Mouse (Mus musculus): ENCODE results near the gene Kctd2. TPM values are rescaled to one million over a fixed set of nuclear protein-coding genes. Genes with fewer than 3 reads are reported as not detected.
A peak's percentile ranks its signal among the peaks of the same experiment; 100 is the strongest.
"Not testable (repeated sequence)": the region's sequence is repeated elsewhere in the genome, so short reads cannot be mapped to it uniquely, and the experiment has no call there.

The Kctd2 gene
- polyA plus RNA-seq, 1 experiment from 2014 or later = 33.0 TPM

GRCm38 (mm10) chr11:115381743-115382539 is 38.0 kb upstream of the Kctd2 start, which contains the start of gene Cdr2l:
Gene Cdr2l (plus strand): TSS chr11:115381916.
- no peaks in the 10 kb centered on the region for H3K9me3 ChIP-seq (replicated peaks)
- H3K4me3 ChIP-seq = peak within 1 kb of the TSS; percentile 91
- ATAC-seq (ENCODE audit: low FRiP score) = peak; percentile 90
- no peaks in the 10 kb centered on the region for H3K36me3 ChIP-seq
- peak within 1 kb of the TSS; percentile 98 for H3K9ac ChIP-seq
- peaks cover 4% of the 10 kb centered on the region; the same call in 1 of the 2 replicates for H3K27me3 ChIP-seq
- H3K4me2 ChIP-seq (replicated peaks) = peak within 1 kb of the TSS; percentile 60
- H3K27ac ChIP-seq = peak within 1 kb of the TSS; percentile 95
- WGBS = under 1% methylated on average over 73 of the region's 76 CpGs
- peaks cover 41% of the 10 kb centered on the region for H3K4me1 ChIP-seq

- Histone ChIP-seq H3K27me3 (no peaks in the 10 kb centered on the region), H3K36me3 (no peaks in the 10 kb centered on the region), H3K4me3 (peak overlapping the region; percentile 91), H3K9ac (peak overlapping the region; percentile 98), H3K4me1 (peaks cover 41% of the 10 kb centered on the region), H3K27ac (peak overlapping the region; percentile 95), H3K4me2 (replicated peaks) (peak overlapping the region; percentile 60), H3K9me3 (replicated peaks) (no peaks in the 10 kb centered on the region)
- WGBS = 22% methylated on average over 5 of the region's 5 CpGs
- ATAC-seq (ENCODE audit: low FRiP score) = no peak
Observed at GRCm38 (mm10) chr11:115382891-115383290, 37.0 kb upstream of the Kctd2 start.

- Histone ChIP-seq H3K4me3 (peak overlapping the region; percentile 91), H3K27ac (peak overlapping the region; percentile 95), H3K4me1 (peaks cover 41% of the 10 kb centered on the region), H3K4me2 (replicated peaks) (peak overlapping the region; percentile 60), H3K36me3 (no peaks in the 10 kb centered on the region), H3K9me3 (replicated peaks) (no peaks in the 10 kb centered on the region), H3K27me3 (no peaks in the 10 kb centered on the region), H3K9ac (peak overlapping the region; percentile 98)
- 48% methylated on average over 16 of the region's 16 CpGs for WGBS
- ATAC-seq (ENCODE audit: low FRiP score) = 0 out of 2 replicates have a peak, but pooled peaks have one; percentile 33
Observed at GRCm38 (mm10) chr11:115383701-115384474, 36.0 kb upstream of the Kctd2 start.

GRCm38 (mm10) chr11:115384587-115384986 is 35.3 kb upstream of the Kctd2 start:
- WGBS = 75% methylated on average over 5 of the region's 5 CpGs
- H3K27ac ChIP-seq = no peak overlapping the region
- H3K27me3 ChIP-seq = no peaks in the 10 kb centered on the region
- no peak overlapping the region for H3K4me3 ChIP-seq
- H3K36me3 ChIP-seq = no peaks in the 10 kb centered on the region
- peaks cover 41% of the 10 kb centered on the region for H3K4me1 ChIP-seq
- no peaks in the 10 kb centered on the region for H3K9me3 ChIP-seq (replicated peaks)
- 0 out of 2 replicates have a peak overlapping the region, but pooled peaks have one; percentile 33 for H3K9ac ChIP-seq
- H3K4me2 ChIP-seq (replicated peaks) = 0 out of 2 replicates have a peak overlapping the region, but pooled peaks have one; percentile 13
- no peak for ATAC-seq (ENCODE audit: low FRiP score)

- H3K4me2 ChIP-seq (replicated peaks); H3K4me3 ChIP-seq; H3K9ac ChIP-seq; H3K9me3 ChIP-seq (replicated peaks); H3K27me3 ChIP-seq; H3K27ac ChIP-seq; ATAC-seq (ENCODE audit: low FRiP score): not testable (repeated sequence)
- Histone ChIP-seq H3K36me3 (peaks cover 19% of the 10 kb centered on the region), H3K4me1 (peaks cover 37% of the 10 kb centered on the region)
- WGBS = 86% methylated on average over 3 of the region's 3 CpGs
Observed at GRCm38 (mm10) chr11:115386859-115387258, 33.1 kb upstream of the Kctd2 start.

GRCm38 (mm10) chr11:115391358-115391757 is 28.6 kb upstream of the Kctd2 start:
- Histone ChIP-seq H3K36me3 (peaks cover 63% of the 10 kb centered on the region), H3K27ac (no peak overlapping the region), H3K9me3 (replicated peaks) (no peaks in the 10 kb centered on the region), H3K27me3 (no peaks in the 10 kb centered on the region), H3K4me3 (no peak overlapping the region), H3K9ac (no peak overlapping the region), H3K4me1 (no peaks in the 10 kb centered on the region), H3K4me2 (replicated peaks) (no peak overlapping the region)
- WGBS = 88% methylated on average over 7 of the region's 7 CpGs
- no peak for ATAC-seq (ENCODE audit: low FRiP score)

- H3K4me3 ChIP-seq = no peak overlapping the region
- no peaks in the 10 kb centered on the region for H3K4me1 ChIP-seq
- no peak overlapping the region for H3K9ac ChIP-seq
- peaks cover 68% of the 10 kb centered on the region for H3K36me3 ChIP-seq
- no peaks in the 10 kb centered on the region for H3K9me3 ChIP-seq (replicated peaks)
- WGBS = 63% methylated on average over 34 of the region's 34 CpGs
- H3K27ac ChIP-seq = no peak overlapping the region
- H3K27me3 ChIP-seq = no peaks in the 10 kb centered on the region
- ATAC-seq (ENCODE audit: low FRiP score) = no peak
- H3K4me2 ChIP-seq (replicated peaks) = no peak overlapping the region
Observed at GRCm38 (mm10) chr11:115393721-115394325, 26.1 kb upstream of the Kctd2 start.

- Histone ChIP-seq H3K36me3 (peaks cover 36% of the 10 kb centered on the region), H3K9ac (no peak overlapping the region), H3K27me3 (no peaks in the 10 kb centered on the region), H3K4me2 (replicated peaks) (no peak overlapping the region), H3K4me3 (no peak overlapping the region), H3K4me1 (peaks cover 10% of the 10 kb centered on the region), H3K27ac (no peak overlapping the region), H3K9me3 (replicated peaks) (no peaks in the 10 kb centered on the region)
- 80% methylated on average over 7 of the region's 7 CpGs for WGBS
- no peak for ATAC-seq (ENCODE audit: low FRiP score)
Observed at GRCm38 (mm10) chr11:115398085-115398484, 21.8 kb upstream of the Kctd2 start.

GRCm38 (mm10) chr11:115400126-115400525 is 19.8 kb upstream of the Kctd2 start:
- WGBS = 70% methylated on average over 3 of the region's 3 CpGs
- H3K9ac ChIP-seq = no peak overlapping the region
- H3K27me3 ChIP-seq = no peaks in the 10 kb centered on the region
- H3K4me3 ChIP-seq = no peak overlapping the region
- H3K4me2 ChIP-seq (replicated peaks) = no peak overlapping the region
- no peak overlapping the region for H3K27ac ChIP-seq
- no peak for ATAC-seq (ENCODE audit: low FRiP score)
- peaks cover 17% of the 10 kb centered on the region for H3K36me3 ChIP-seq
- H3K4me1 ChIP-seq = peaks cover 20% of the 10 kb centered on the region
- H3K9me3 ChIP-seq (replicated peaks) = no peaks in the 10 kb centered on the region

GRCm38 (mm10) chr11:115400630-115401391 is 19.1 kb upstream of the Kctd2 start:
- 0 out of 2 replicates have a peak overlapping the region, but pooled peaks have one; percentile 3 for H3K4me2 ChIP-seq (replicated peaks)
- H3K9ac ChIP-seq = 0 out of 2 replicates have a peak overlapping the region, but pooled peaks have one; percentile 13
- no peaks in the 10 kb centered on the region for H3K9me3 ChIP-seq (replicated peaks)
- no peaks in the 10 kb centered on the region for H3K27me3 ChIP-seq
- H3K36me3 ChIP-seq = peaks cover 10% of the 10 kb centered on the region
- H3K4me1 ChIP-seq = peaks cover 25% of the 10 kb centered on the region
- H3K27ac ChIP-seq = peak overlapping the region; percentile 72
- ATAC-seq (ENCODE audit: low FRiP score) = peak; percentile 21; the same call in 1 of the 2 replicates
- 48% methylated on average over 11 of the region's 11 CpGs for WGBS
- no peak overlapping the region for H3K4me3 ChIP-seq

GRCm38 (mm10) chr11:115403338-115404124 is 16.4 kb upstream of the Kctd2 start, which contains the start of gene Mrpl58:
Gene Mrpl58 (plus strand): TSS chr11:115403752.
- Histone ChIP-seq H3K9ac (peak within 1 kb of the TSS; percentile 80), H3K4me1 (peaks cover 28% of the 10 kb centered on the region), H3K27me3 (no peaks in the 10 kb centered on the region), H3K4me2 (replicated peaks) (peak within 1 kb of the TSS; percentile 74), H3K4me3 (peak within 1 kb of the TSS; percentile 66), H3K9me3 (replicated peaks) (no peaks in the 10 kb centered on the region), H3K36me3 (peaks cover 25% of the 10 kb centered on the region), H3K27ac (peak within 1 kb of the TSS; percentile 91)
- peak; percentile 85 for ATAC-seq (ENCODE audit: low FRiP score)
- 3% methylated on average over 50 of the region's 50 CpGs for WGBS
